10 mouse cellular contexts compared by ENCODE assay signal in genomic region chr4:136088971-136089747, GRCm38 (mm10). TPM values are rescaled to one million over a fixed set of nuclear protein-coding genes. Genes with fewer than 3 reads are reported as not detected.
DNase-seq lines count a peak whose midpoint lies in the region; ATAC-seq lines count a peak whose summit lies in the region.
"Had no signal": no experiment of that assay in that cellular context is flagged by ENCODE, and none has a peak within 500 bp of the region (broad histone marks: within the 10 kb centered on the region; RNA-seq: fewer than 3 reads in every experiment).

No protein-coding gene starts in this region.

- no peak overlapping the region for H3K4me3 ChIP-seq in heart, embryonic 15.5 days
- H3K4me3 ChIP-seq in heart, embryonic 11.5 days (ENCODE audit: low read depth, low read length) = no peak overlapping the region
- H3K4me3 ChIP-seq: myocyte had no signal

- H3K9ac ChIP-seq in heart, embryonic 15.5 days = no peak overlapping the region
- no peak overlapping the region for H3K9ac ChIP-seq in heart, embryonic 11.5 days (ENCODE audit: low read depth, low read length)

- WGBS in heart, embryonic 15.5 days = 50% methylated on average over 16 of the region's 16 CpGs
- 49% methylated on average over 16 of the region's 16 CpGs for WGBS in heart, embryonic 11.5 days (ENCODE audit: insufficient replicate concordance)

- ATAC-seq in heart, embryonic 15.5 days (replicated peaks; ENCODE audit: insufficient number of reproducible peaks, insufficient read depth, low FRiP score, low read depth) = no peak; the same call in 1 of the 2 replicates
- no peak for ATAC-seq in heart, embryonic 11.5 days (replicated peaks; ENCODE audit: insufficient number of reproducible peaks, low FRiP score, low TSS enrichment)
- peak; percentile 30 for ATAC-seq in megakaryocyte, adult 5-6 weeks (ENCODE audit: poor library complexity, severe bottlenecking)
- ATAC-seq in erythroblast, adult 5-6 weeks (replicated peaks; ENCODE audit: low FRiP score, poor library complexity, severe bottlenecking) = no peak

- H3K9me3 ChIP-seq in heart, embryonic 15.5 days (replicated peaks) = no peaks in the 10 kb centered on the region
- H3K9me3 ChIP-seq in heart, embryonic 11.5 days (replicated peaks; ENCODE audit: control insufficient read depth, low read length) = no peaks in the 10 kb centered on the region

- H3K4me1 ChIP-seq in heart, embryonic 15.5 days (replicated peaks) = no peaks in the 10 kb centered on the region; the same call in none of the 2 replicates
- H3K4me1 ChIP-seq in heart, embryonic 11.5 days (ENCODE audit: control insufficient read depth, insufficient read depth, low read length) = no peaks in the 10 kb centered on the region

- H3K4me2 ChIP-seq in heart, embryonic 15.5 days = no peak overlapping the region
- no peak overlapping the region for H3K4me2 ChIP-seq in heart, embryonic 11.5 days

- H3K36me3 ChIP-seq in heart, embryonic 15.5 days = no peaks in the 10 kb centered on the region
- H3K36me3 ChIP-seq in heart, embryonic 11.5 days (ENCODE audit: control insufficient read depth, insufficient read depth, low read length) = no peaks in the 10 kb centered on the region

- H3K27ac ChIP-seq in heart, embryonic 15.5 days = peak overlapping the region; percentile 55
- H3K27ac ChIP-seq in heart, embryonic 11.5 days (ENCODE audit: low read depth, low read length) = no peak overlapping the region

- DNase-seq in urinary bladder, adult 2 months (ENCODE audit: low spot score) = peak; percentile 18
- no peak for DNase-seq in urinary bladder, postnatal 10 days (ENCODE audit: low spot score)
- DNase-seq in ovary, postnatal 36 days (ENCODE audit: low spot score) = no peak
- no peak for DNase-seq in embryo, embryonic 9.5 days (ENCODE audit: extremely low spot score)
- DNase-seq: kidney, postnatal 14 days had no signal

- H3K27me3 ChIP-seq in heart, embryonic 15.5 days = no peaks in the 10 kb centered on the region; the same call in 1 of the 2 replicates
- H3K27me3 ChIP-seq in heart, embryonic 11.5 days (ENCODE audit: control insufficient read depth, insufficient read depth, low read length) = no peaks in the 10 kb centered on the region; the same call in 1 of the 2 replicates

RNA-seq across cellular contexts. Expression of gene Rpl11, which starts 35.9 kb away (rescaled TPM):
- polyA plus RNA-seq in heart, embryonic 15.5 days (2015; fragmentation: Nextera tagmentation; extraction: Ambion mirVana) = 236 and 245 TPM in 2 replicates
- polyA plus RNA-seq in heart, embryonic 11.5 days (2014; fragmentation: Nextera tagmentation; extraction: Ambion mirVana) = 287 and 345 TPM in 2 replicates
- 979 and 1,127 TPM in 2 replicates for polyA plus RNA-seq in urinary bladder, adult 2 months (2012; rRNA removed)
- 1,014 and 1,023 TPM in 2 replicates for total RNA-seq in megakaryocyte, adult 5-6 weeks (2015)
- 540 and 557 TPM in 2 replicates for total RNA-seq in megakaryocyte, adult 5-6 weeks (2017)
- total RNA-seq in erythroblast, adult 5-6 weeks (2015; ENCODE audit: low replicate concordance) = 304 and 345 TPM in 2 replicates
- 128 and 153 TPM in 2 replicates for total RNA-seq in erythroblast, adult 5-6 weeks (2017; ENCODE audit: low replicate concordance)

RNA-seq across cellular contexts. Expression of gene Id3, which starts 54.1 kb away (rescaled TPM):
- 261 and 294 TPM in 2 replicates for polyA plus RNA-seq in heart, embryonic 15.5 days (2015; fragmentation: Nextera tagmentation; extraction: Ambion mirVana)
- polyA plus RNA-seq in heart, embryonic 11.5 days (2014; fragmentation: Nextera tagmentation; extraction: Ambion mirVana) = 411 and 415 TPM in 2 replicates
- polyA plus RNA-seq in urinary bladder, adult 2 months (2012; rRNA removed) = 272 and 386 TPM in 2 replicates
- 1.9 and 2.0 TPM in 2 replicates for total RNA-seq in megakaryocyte, adult 5-6 weeks (2015)
- 0.77 and 1.8 TPM in 2 replicates for total RNA-seq in megakaryocyte, adult 5-6 weeks (2017)
- not detected in 2 replicates for total RNA-seq in erythroblast, adult 5-6 weeks (2015; ENCODE audit: low replicate concordance)
- not detected in 2 replicates for total RNA-seq in erythroblast, adult 5-6 weeks (2017; ENCODE audit: low replicate concordance)
